Mouse (Mus musculus): ENCODE results near the gene Ppm1n.

DNA sequence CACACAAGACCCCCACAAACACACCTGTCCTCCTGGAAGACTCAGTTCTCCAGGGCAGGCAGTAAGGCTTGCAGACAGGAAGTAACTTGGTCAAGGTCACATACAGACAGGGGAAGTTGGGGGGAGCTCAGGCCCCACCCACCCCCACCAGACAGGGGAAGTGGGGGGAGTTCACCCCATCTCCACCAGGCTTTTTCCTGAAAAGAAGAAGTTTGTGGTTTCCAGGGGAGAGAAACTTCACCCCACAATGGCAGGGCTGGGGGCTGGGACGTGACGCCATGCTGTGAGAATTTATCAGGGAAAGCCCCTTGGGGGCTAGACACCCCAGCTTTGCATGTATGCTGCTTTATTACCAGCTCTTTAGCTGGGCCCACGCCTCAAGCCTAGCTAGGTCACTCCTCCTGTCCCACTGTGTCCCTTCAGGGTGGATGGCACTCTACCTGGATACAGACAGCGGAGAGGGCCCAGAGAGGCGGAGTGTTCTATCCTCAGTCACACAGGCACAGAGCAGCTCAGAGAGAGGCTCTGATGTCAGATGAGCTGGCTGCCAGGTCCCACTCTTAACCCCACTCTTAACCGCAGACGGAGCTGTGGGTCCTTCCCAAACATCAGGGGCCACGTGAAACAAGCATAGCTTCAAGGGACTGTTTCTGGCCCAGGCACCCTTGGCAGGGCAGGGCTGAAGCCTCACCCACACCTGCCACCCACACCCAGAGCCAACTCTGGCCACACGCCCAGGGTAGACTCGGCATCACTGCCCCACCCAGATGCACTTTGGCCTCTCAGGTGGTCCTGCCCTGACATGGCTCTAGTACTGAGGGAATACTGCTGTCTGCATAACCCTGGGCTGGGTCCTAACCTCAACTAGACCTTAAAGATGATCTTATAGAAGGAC is 13.7 kb downstream of the Ppm1n start:
- TF ChIP-seq CTCF (IDR thresholded peaks at IDR 0.05) (no peak), EP300 (IDR thresholded peaks at IDR 0.05) (no peak)
